Mouse (Mus musculus) ES-E14 (cell line): ENCODE results near the gene Tas2r143. TPM values are rescaled to one million over a fixed set of nuclear protein-coding genes. Genes with fewer than 3 reads are reported as not detected.

Experiments used
- DNase-seq: peaks from one replicate; pipeline ENCODE4 v3.0.0-alpha.2; 2013; ENCODE audit warnings: low read depth, low spot score
- H3K27ac ChIP-seq: 2 replicates; pipeline ENCODE4 v1.5.1; 2012; ENCODE audit warnings: low read depth, mild to moderate bottlenecking, low read length, moderate library complexity, mixed read lengths; ENCODE audit not compliant: poor library complexity, insufficient read depth, severe bottlenecking
- H3K36me3 ChIP-seq: 2 replicates; pipeline ENCODE4 v1.6.1; 2012; ENCODE audit warnings: mild to moderate bottlenecking, low read length, moderate library complexity, mixed read lengths; ENCODE audit not compliant: control insufficient read depth, poor library complexity, insufficient read depth, severe bottlenecking
- H3K4me1 ChIP-seq, 2 experiments: fragments of 150-350 bp in 1 of 2; sonication (generic) in 1 of 2; 2 replicates each; pipeline ENCODE4 v1.6.1; 2012; ENCODE audit warnings: low read length in 2 of 2, mild to moderate bottlenecking in 1 of 2, mixed read lengths in 1 of 2; ENCODE audit not compliant: control insufficient read depth in 2 of 2, insufficient read depth in 2 of 2, poor library complexity in 1 of 2
- H3K4me3 ChIP-seq, 2 experiments: fragments of 150-350 bp in 1 of 2; sonication (generic) in 1 of 2; 2 replicates each; pipeline ENCODE4 v1.5.1; 2012; ENCODE audit warnings: low read length in 2 of 2, low read depth in 1 of 2, mild to moderate bottlenecking in 1 of 2, mixed read lengths in 1 of 2; ENCODE audit not compliant: insufficient read depth in 1 of 2, poor library complexity in 1 of 2, severe bottlenecking in 1 of 2
- H3K9ac ChIP-seq: 2 replicates; pipeline ENCODE4 v1.6.1; 2012; ENCODE audit warnings: low read depth, mild to moderate bottlenecking, low read length, mixed read lengths; ENCODE audit not compliant: poor library complexity, insufficient read depth, severe bottlenecking
- H3K9me3 ChIP-seq: fragments of 150-350 bp; sonication (generic); 2 replicates; pipeline ENCODE4 v1.6.1; 2012; ENCODE audit warnings: low read depth, mild to moderate bottlenecking, low read length; ENCODE audit not compliant: control insufficient read depth, insufficient read depth
- CHD2 ChIP-seq: IDR thresholded peaks from 2 replicates; pipeline ENCODE4 v1.6.1; 2014; ENCODE audit warnings: mild to moderate bottlenecking, low read depth, low read length, inconsistent platforms
- HCFC1 ChIP-seq: IDR thresholded peaks from 2 replicates; pipeline ENCODE4 v1.6.1; 2012; ENCODE audit warnings: low read length, inconsistent platforms, borderline replicate concordance; ENCODE audit not compliant: insufficient read depth
- MAFK ChIP-seq: IDR thresholded peaks from 2 replicates; pipeline ENCODE4 v1.6.1; 2014; ENCODE audit warnings: mild to moderate bottlenecking, low read depth, low read length, inconsistent platforms; ENCODE audit not compliant: insufficient read depth
- ZC3H11A ChIP-seq: IDR thresholded peaks from 2 replicates; pipeline ENCODE4 v1.6.1; 2012; ENCODE audit warnings: low read depth, mild to moderate bottlenecking, inconsistent platforms, low read length, borderline replicate concordance
- ZNF384 ChIP-seq: IDR thresholded peaks from 2 replicates; pipeline ENCODE4 v1.6.1; 2012; ENCODE audit warnings: low read depth, low read length, inconsistent platforms
- in situ Hi-C, 2 experiments: fragments of 600-800 bp; cut with MboI; formaldehyde crosslinking; loops; one replicate each; pipeline ENCODE4 v1.15.1; 2025; ENCODE audit warnings: low sequenced_read_pairs in 2 of 2, inconsistent platforms in 1 of 2; ENCODE audit not compliant: unreplicated experiment in 2 of 2
- total RNA-seq: library from RNA; depleted of rRNA; stranded (reverse); fragments of 300-350 nt; gene quantifications from 2 replicates; pipeline ENCODE4 v1.2.3, GENCODE M21; 2012

Tas2r143 gene
- total RNA-seq, 1 experiment = not detected

DNA sequence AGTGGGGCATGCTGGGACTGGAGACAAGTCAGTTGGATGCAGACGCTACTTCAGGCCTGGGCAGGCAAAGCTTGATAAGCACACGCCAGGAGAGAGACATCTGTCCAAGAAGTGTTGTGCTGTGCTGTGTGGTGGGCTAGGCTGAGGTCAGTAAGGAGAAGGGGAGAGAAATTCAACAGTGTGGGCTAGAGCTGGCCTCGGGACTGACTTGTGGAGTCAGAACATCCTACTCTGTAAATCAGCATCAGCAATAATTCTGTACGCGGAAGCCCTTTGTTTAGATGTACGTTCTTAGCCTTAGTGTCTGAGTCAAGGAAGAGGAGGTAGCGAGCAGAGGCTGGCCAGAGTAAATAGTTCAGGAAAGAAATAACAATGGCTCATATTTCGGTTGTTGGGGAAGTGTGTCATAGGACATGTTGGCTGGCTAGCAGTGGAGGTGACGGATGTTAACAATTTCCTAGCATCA, 18.1 kb upstream of the Tas2r143 start:
- H3K4me1 ChIP-seq = no peaks in the 10 kb centered on the region; a peak in 1 of 4 replicates
- in situ Hi-C loops = no loop called here
- H3K4me3 ChIP-seq = no peak overlapping the region
- DNase-seq = no peak
- H3K9me3 ChIP-seq = no peaks in the 10 kb centered on the region
- H3K27ac ChIP-seq = no peak overlapping the region
- H3K9ac ChIP-seq = no peak overlapping the region
- no peak for TF ChIP-seq CHD2
- TF ChIP-seq HCFC1 = no peak
- no peak for TF ChIP-seq ZC3H11A
- no peak for TF ChIP-seq ZNF384
- no peak for TF ChIP-seq MAFK
- H3K36me3 ChIP-seq = no peaks in the 10 kb centered on the region

GRCm38 (mm10) chr6:42383360-42383759, 16.7 kb upstream of the Tas2r143 start:
- in situ Hi-C loops = no loop called here
- Histone ChIP-seq H3K27ac (no peak overlapping the region), H3K9ac (no peak overlapping the region), H3K9me3 (no peaks in the 10 kb centered on the region), H3K36me3 (no peaks in the 10 kb centered on the region), H3K4me1 (no peaks in the 10 kb centered on the region; a peak in 1 of 4 replicates), H3K4me3 (no peak overlapping the region)
- TF ChIP-seq CHD2 (no peak), MAFK (no peak), ZC3H11A (no peak), HCFC1 (no peak), ZNF384 (no peak)
- DNase-seq = no peak

DNA sequence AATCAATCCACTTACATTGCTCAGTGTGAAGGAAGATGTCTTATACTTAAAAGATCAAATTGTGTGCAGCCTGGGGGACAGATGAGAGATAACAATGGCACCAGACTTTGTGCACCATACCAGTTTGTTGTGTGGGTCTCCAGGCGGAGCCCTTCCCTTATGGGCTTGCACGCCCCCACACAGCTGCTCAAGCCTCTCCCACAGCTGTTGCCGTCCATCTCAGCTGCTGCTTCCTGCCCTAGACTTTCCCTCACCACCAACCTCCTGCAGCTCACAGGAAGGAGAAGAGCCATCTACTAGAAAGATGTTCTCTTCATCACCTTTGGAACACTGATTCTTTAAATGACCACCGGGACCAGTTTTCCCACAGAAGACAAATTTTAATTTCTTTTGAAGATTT, 14.4 kb upstream of the Tas2r143 start:
- Histone ChIP-seq H3K4me1 (no peaks in the 10 kb centered on the region), H3K27ac (no peak overlapping the region), H3K9me3 (no peaks in the 10 kb centered on the region), H3K36me3 (no peaks in the 10 kb centered on the region), H3K9ac (no peak overlapping the region), H3K4me3 (no peak overlapping the region)
- no peak for TF ChIP-seq ZNF384
- TF ChIP-seq ZC3H11A = no peak
- no peak for TF ChIP-seq MAFK
- no peak for TF ChIP-seq CHD2
- no peak for TF ChIP-seq HCFC1
- DNase-seq = no peak
- in situ Hi-C loops = no loop called here

DNA sequence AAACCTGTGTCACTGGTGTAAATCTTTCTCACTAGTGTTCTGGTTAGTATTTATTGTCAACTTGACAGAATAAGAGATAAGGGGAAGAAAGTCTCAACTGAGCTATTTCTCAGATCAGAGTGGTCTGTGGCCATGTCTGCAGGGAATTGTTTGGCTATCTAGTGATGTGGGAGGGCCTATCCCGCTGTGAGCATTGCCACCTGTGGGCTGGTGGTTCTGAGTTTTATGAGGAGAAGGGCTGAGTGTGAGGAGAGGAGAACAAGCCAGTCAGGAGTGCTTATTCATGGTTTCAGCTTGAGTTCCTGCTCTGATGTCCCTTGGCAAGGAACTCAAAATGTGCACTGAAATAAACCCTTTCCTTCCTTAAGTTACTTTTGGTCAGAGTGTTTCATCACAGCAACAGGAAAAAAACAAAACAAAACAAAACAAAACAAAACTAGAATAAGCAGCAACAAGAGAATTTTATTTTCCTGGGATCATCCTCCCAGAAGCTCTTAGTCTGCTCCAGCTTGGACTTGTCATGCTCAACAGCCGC, 8.2 kb upstream of the Tas2r143 start:
- no peak for TF ChIP-seq ZNF384
- TF ChIP-seq HCFC1 = no peak
- no peak for TF ChIP-seq ZC3H11A
- TF ChIP-seq CHD2 = no peak
- TF ChIP-seq MAFK = no peak
- no peak overlapping the region for H3K9ac ChIP-seq
- H3K4me1 ChIP-seq = no peaks in the 10 kb centered on the region
- H3K36me3 ChIP-seq = no peaks in the 10 kb centered on the region
- H3K9me3 ChIP-seq = no peaks in the 10 kb centered on the region
- H3K4me3 ChIP-seq = no peak overlapping the region
- in situ Hi-C loops = no loop called here
- no peak for DNase-seq
- no peak overlapping the region for H3K27ac ChIP-seq
